In the genomic region with DNA sequence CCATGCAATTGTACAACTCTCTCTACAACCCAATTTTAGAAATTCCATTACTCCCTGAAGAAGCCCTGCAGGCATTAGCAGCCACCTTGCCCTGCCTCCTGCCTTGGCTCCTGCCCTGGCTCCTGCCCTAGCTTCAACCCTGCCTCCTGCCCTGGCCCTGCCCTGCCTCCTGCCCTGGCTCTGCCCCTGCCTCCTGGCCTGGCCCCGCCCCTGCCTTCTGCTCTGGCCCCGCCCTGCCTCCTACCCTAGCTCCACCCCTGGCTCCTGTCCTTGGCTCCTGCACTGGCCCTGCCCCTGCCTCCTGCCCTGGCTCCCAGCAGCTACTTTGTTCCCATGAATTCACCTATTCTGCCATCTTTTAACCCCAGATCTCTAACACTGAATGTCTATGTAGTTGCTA, we compare ENCODE assay signal across 9 mouse cellular contexts.
DNase-seq lines count a peak whose midpoint lies in the region; ATAC-seq and TF ChIP-seq lines count a peak whose summit lies in the region.
"Had no signal": no experiment of that assay in that cellular context is flagged by ENCODE, and none has a peak within 500 bp of the region (broad histone marks: within the 10 kb centered on the region; RNA-seq: fewer than 3 reads in every experiment).

No protein-coding gene starts in this region.

- no peak for TF ChIP-seq CTCF in G1E (IDR thresholded peaks at IDR 0.05; ENCODE audit: low read depth, low read length)
- no peak for TF ChIP-seq CTCF in liver, embryonic 14.5 days (IDR thresholded peaks at IDR 0.05; ENCODE audit: low read depth)

- H3K9me3 ChIP-seq in forebrain, embryonic 11.5 days (ENCODE audit: control insufficient read depth, low read length) = no peaks in the 10 kb centered on the region
- no peaks in the 10 kb centered on the region for H3K9me3 ChIP-seq in forebrain, embryonic 16.5 days (ENCODE audit: control insufficient read depth, low read length)
- H3K9me3 ChIP-seq in G1E (replicated peaks) = no peaks in the 10 kb centered on the region
- no peaks in the 10 kb centered on the region for H3K9me3 ChIP-seq in intestine, embryonic 14.5 days (ENCODE audit: control insufficient read depth, low read length)
- no peaks in the 10 kb centered on the region for H3K9me3 ChIP-seq in liver, embryonic 14.5 days (ENCODE audit: control insufficient read depth, low read length)
- H3K9me3 ChIP-seq in midbrain, embryonic 13.5 days = no peaks in the 10 kb centered on the region
- H3K9me3 ChIP-seq: midbrain, embryonic 12.5 days had no signal

- no peaks in the 10 kb centered on the region for H3K27me3 ChIP-seq in forebrain, embryonic 11.5 days (ENCODE audit: control insufficient read depth, insufficient read depth, low read length)
- no peaks in the 10 kb centered on the region for H3K27me3 ChIP-seq in forebrain, embryonic 16.5 days (replicated peaks; ENCODE audit: control insufficient read depth, insufficient read depth, low read length)
- peaks cover 6% of the 10 kb centered on the region; the same call in 1 of the 2 replicates for H3K27me3 ChIP-seq in G1E (ENCODE audit: insufficient read depth, low read length)
- no peaks in the 10 kb centered on the region for H3K27me3 ChIP-seq in intestine, embryonic 14.5 days (replicated peaks; ENCODE audit: control insufficient read depth, insufficient read depth, low read length)
- H3K27me3 ChIP-seq in liver, embryonic 14.5 days (ENCODE audit: control insufficient read depth, insufficient read depth, low read length) = no peaks in the 10 kb centered on the region
- no peaks in the 10 kb centered on the region for H3K27me3 ChIP-seq in midbrain, embryonic 13.5 days
- H3K27me3 ChIP-seq: midbrain, embryonic 12.5 days had no signal

- no peaks in the 10 kb centered on the region for H3K36me3 ChIP-seq in forebrain, embryonic 11.5 days (ENCODE audit: control insufficient read depth, insufficient read depth, low read length)
- no peaks in the 10 kb centered on the region for H3K36me3 ChIP-seq in forebrain, embryonic 16.5 days (ENCODE audit: control insufficient read depth, insufficient read depth)
- H3K36me3 ChIP-seq in G1E (replicated peaks) = no peaks in the 10 kb centered on the region
- no peaks in the 10 kb centered on the region for H3K36me3 ChIP-seq in intestine, embryonic 14.5 days (ENCODE audit: control insufficient read depth, insufficient read depth, low read length)
- H3K36me3 ChIP-seq in liver, embryonic 14.5 days (replicated peaks; ENCODE audit: control insufficient read depth, insufficient read depth, low read depth) = no peaks in the 10 kb centered on the region
- H3K36me3 ChIP-seq in midbrain, embryonic 13.5 days = no peaks in the 10 kb centered on the region
- H3K36me3 ChIP-seq: midbrain, embryonic 12.5 days had no signal

- ATAC-seq in forebrain, embryonic 11.5 days (replicated peaks; ENCODE audit: low FRiP score) = no peak
- ATAC-seq in forebrain, embryonic 16.5 days = no peak
- peak; percentile 89 for ATAC-seq in G1E (ENCODE audit: extremely low read depth, insufficient number of reproducible peaks, low FRiP score, poor library complexity, severe bottlenecking)
- peak; percentile 78; the same call in 1 of the 2 replicates for ATAC-seq in intestine, embryonic 14.5 days (replicated peaks; ENCODE audit: low FRiP score, low TSS enrichment, low read depth)
- ATAC-seq in liver, embryonic 14.5 days (ENCODE audit: insufficient read depth) = peak; percentile 72
- no peak for ATAC-seq in midbrain, embryonic 13.5 days

- no peaks in the 10 kb centered on the region for H3K4me1 ChIP-seq in forebrain, embryonic 11.5 days (replicated peaks; ENCODE audit: control insufficient read depth, insufficient read depth, low read length)
- H3K4me1 ChIP-seq in forebrain, embryonic 16.5 days (replicated peaks; ENCODE audit: control insufficient read depth, insufficient read depth, low read length) = peaks cover 5% of the 10 kb centered on the region; the same call in 1 of the 2 replicates
- peaks cover 3% of the 10 kb centered on the region; the same call in 1 of the 2 replicates for H3K4me1 ChIP-seq in G1E (ENCODE audit: insufficient read depth, low read depth, low read length)
- no peaks in the 10 kb centered on the region for H3K4me1 ChIP-seq in intestine, embryonic 14.5 days (replicated peaks; ENCODE audit: control insufficient read depth, insufficient read depth, low read length)
- H3K4me1 ChIP-seq in liver, embryonic 14.5 days (replicated peaks; ENCODE audit: control insufficient read depth in 2 of 2, insufficient read depth in 2 of 2, low read length in 1 of 2) = no peaks in the 10 kb centered on the region
- 0 out of 2 replicates have a peak, but pooled peaks cover 4% of the 10 kb centered on the region for H3K4me1 ChIP-seq in midbrain, embryonic 13.5 days (replicated peaks)
- H3K4me1 ChIP-seq: midbrain, embryonic 12.5 days had no signal

- no peak overlapping the region for H3K9ac ChIP-seq in forebrain, embryonic 11.5 days (ENCODE audit: low read length)
- H3K9ac ChIP-seq in forebrain, embryonic 16.5 days (replicated peaks; ENCODE audit: low read depth, low read length) = no peak overlapping the region
- H3K9ac ChIP-seq in intestine, embryonic 14.5 days (ENCODE audit: low read length) = no peak overlapping the region
- no peak overlapping the region for H3K9ac ChIP-seq in liver, embryonic 14.5 days (replicated peaks)
- H3K9ac ChIP-seq in midbrain, embryonic 13.5 days (replicated peaks) = no peak overlapping the region
- H3K9ac ChIP-seq: midbrain, embryonic 12.5 days had no signal

- DNase-seq in forebrain, embryonic 11.5 days (ENCODE audit: low spot score) = peak; percentile 56
- peak; percentile 18 for DNase-seq in G1E (ENCODE audit: low spot score)
- no peak for DNase-seq in intestine, embryonic 14.5 days (ENCODE audit: low spot score)
- DNase-seq in liver, embryonic 14.5 days (ENCODE audit: low read depth in 3 of 3, low spot score in 3 of 3) = peak in 1 of 3 experiments; percentile 7
- no peak for DNase-seq in right cerebral cortex, adult 18-20 months
- DNase-seq in right cerebral cortex, postnatal 36 days (ENCODE audit: low spot score in 2 of 2) = no peak

- H3K27ac ChIP-seq in forebrain, embryonic 11.5 days (ENCODE audit: low read depth, low read length) = no peak overlapping the region
- no peak overlapping the region for H3K27ac ChIP-seq in forebrain, embryonic 16.5 days (ENCODE audit: low read length)
- H3K27ac ChIP-seq in intestine, embryonic 14.5 days (ENCODE audit: low read depth) = no peak overlapping the region
- H3K27ac ChIP-seq in liver, embryonic 14.5 days = no peak overlapping the region
- H3K27ac ChIP-seq in midbrain, embryonic 13.5 days = no peak overlapping the region
- H3K27ac ChIP-seq: midbrain, embryonic 12.5 days had no signal

- H3K4me2 ChIP-seq in forebrain, embryonic 11.5 days (ENCODE audit: low read depth, low read length, severe bottlenecking) = no peak overlapping the region
- no peak overlapping the region for H3K4me2 ChIP-seq in forebrain, embryonic 16.5 days (ENCODE audit: low read length)
- no peak overlapping the region for H3K4me2 ChIP-seq in intestine, embryonic 14.5 days (ENCODE audit: low read length)
- no peak overlapping the region for H3K4me2 ChIP-seq in liver, embryonic 14.5 days (ENCODE audit: low read depth)
- H3K4me2 ChIP-seq in midbrain, embryonic 13.5 days (replicated peaks) = no peak overlapping the region
- H3K4me2 ChIP-seq: midbrain, embryonic 12.5 days had no signal

- no peak for TF ChIP-seq EP300 in liver, embryonic 14.5 days (IDR thresholded peaks at IDR 0.05; ENCODE audit: low read depth)

- 14% methylated on average over 2 of the region's 2 CpGs for WGBS in forebrain, embryonic 11.5 days
- WGBS in forebrain, embryonic 16.5 days = 13% methylated on average over 2 of the region's 2 CpGs
- WGBS in intestine, embryonic 14.5 days = 27% methylated on average over 2 of the region's 2 CpGs
- WGBS in liver, embryonic 14.5 days (ENCODE audit: insufficient replicate concordance) = 28% methylated on average over 2 of the region's 2 CpGs
- WGBS in midbrain, embryonic 13.5 days = 14% methylated on average over 2 of the region's 2 CpGs

- no peak overlapping the region for H3K4me3 ChIP-seq in forebrain, embryonic 11.5 days (ENCODE audit: low read depth, low read length)
- H3K4me3 ChIP-seq in forebrain, embryonic 16.5 days (replicated peaks; ENCODE audit: low read length) = no peak overlapping the region
- no peak overlapping the region for H3K4me3 ChIP-seq in G1E (ENCODE audit: low read depth, low read length)
- H3K4me3 ChIP-seq in intestine, embryonic 14.5 days (ENCODE audit: low read depth, low read length) = no peak overlapping the region
- H3K4me3 ChIP-seq in liver, embryonic 14.5 days (ENCODE audit: insufficient read depth in 1 of 2, low read depth in 2 of 2, low read length in 2 of 2) = no peak overlapping the region
- H3K4me3 ChIP-seq in midbrain, embryonic 13.5 days (replicated peaks) = no peak overlapping the region
- H3K4me3 ChIP-seq: midbrain, embryonic 12.5 days had no signal

Comparison
In these comparisons a context has a peak if more than half of its experiments do, and no peak if none do; other contexts are left out.
1. ATAC-seq: peak in G1E (single experiment), intestine, embryonic 14.5 days (single experiment) and liver, embryonic 14.5 days (single experiment); none in forebrain, embryonic 11.5 days (single experiment), forebrain, embryonic 16.5 days (single experiment) and midbrain, embryonic 13.5 days (single experiment).
2. DNase-seq: peak in forebrain, embryonic 11.5 days (single experiment) and G1E (single experiment); none in intestine, embryonic 14.5 days (single experiment), right cerebral cortex, adult 18-20 months (single experiment) and right cerebral cortex, postnatal 36 days (0 of 2).